Mouse (Mus musculus): ENCODE results near the gene Oprd1. TPM values are rescaled to one million over a fixed set of nuclear protein-coding genes. Genes with fewer than 3 reads are reported as not detected.

Oprd1 gene
- total and polyA plus RNA-seq, 3 experiments = 0.01 TPM; not detected in 2

DNA sequence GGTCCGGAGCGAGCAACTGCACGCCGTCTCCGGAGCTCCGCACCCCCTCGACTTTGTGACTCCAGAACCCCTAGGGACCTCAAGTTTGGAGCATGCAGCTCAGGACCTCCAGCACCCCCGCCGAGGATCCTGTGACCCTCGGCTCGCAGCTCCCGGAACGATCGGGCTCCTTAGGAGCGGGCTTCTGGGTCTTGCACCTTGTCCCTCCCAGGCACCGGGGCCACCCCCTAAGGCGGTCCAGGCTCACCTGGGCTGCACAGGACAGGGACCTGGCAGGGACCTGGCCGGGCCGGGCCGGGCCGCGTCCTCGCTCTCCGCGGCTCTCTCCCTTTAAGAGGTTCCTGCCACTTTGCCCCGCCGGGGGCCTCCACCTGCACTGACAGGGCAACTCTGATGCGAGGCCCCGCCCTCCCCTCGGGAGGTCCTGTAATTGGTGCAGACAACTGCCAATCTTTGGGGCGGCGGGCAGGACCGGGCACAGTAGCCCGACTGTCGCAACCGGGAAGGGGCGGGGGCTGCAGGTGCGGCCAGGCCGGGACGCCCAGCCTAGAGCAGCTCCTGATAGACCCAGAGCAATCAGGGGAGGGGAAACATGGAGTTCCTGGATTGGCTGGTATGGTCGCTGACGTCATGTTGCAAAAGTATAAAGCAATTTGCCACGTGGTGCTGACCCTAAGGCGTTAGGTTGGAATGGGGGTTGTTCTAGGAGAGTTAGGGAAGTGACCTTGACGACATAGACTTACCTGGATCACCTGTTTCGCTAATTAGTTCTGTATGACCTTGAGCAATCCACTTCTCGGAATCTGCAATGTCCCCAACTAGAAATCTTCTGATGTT lies 69.1 kb downstream of the Oprd1 start, which contains the start of gene Epb41 (continued):
- TF ChIP-seq ZKSCAN1 (IDR thresholded peaks at IDR 0.05; ENCODE audit: low read depth, low read length) (no peak), ELF1 (IDR thresholded peaks at IDR 0.05; ENCODE audit: low read depth, low read length) (peak; percentile 64), CHD2 (IDR thresholded peaks at IDR 0.05; ENCODE audit: low read length) (no peak; the same call in 1 of the 2 replicates), NELFE (IDR thresholded peaks at IDR 0.05; ENCODE audit: low read depth, low read length) (peak; percentile 64)

GRCm38 (mm10) chr4:132074077-132074932 lies 70.0 kb downstream of the Oprd1 start, which contains the start of gene Gm10300:
Gene Gm10300, plus strand, starts transcription at chr4:132074697.
- peaks cover 6 to 18% of the 10 kb centered on the region in 2 experiments for H3K36me3 ChIP-seq (ENCODE audit: control insufficient read depth in 1 of 2, insufficient read depth in 2 of 2, low read length in 2 of 2)
- peaks cover 40% of the 10 kb centered on the region for H3K79me2 ChIP-seq (ENCODE audit: control insufficient read depth, insufficient read depth, low read length, poor library complexity)
- peak within 1 kb of the TSS; percentile 83 to 94 for H3K4me3 ChIP-seq (ENCODE audit: control insufficient read depth in 1 of 2, insufficient read depth in 1 of 2, low read depth in 2 of 2, low read length in 2 of 2)
- H3K27ac ChIP-seq (ENCODE audit: control insufficient read depth, low read depth, low read length) = peak within 1 kb of the TSS; percentile 100
- peak; percentile 82 for DNase-seq (ENCODE audit: low read depth, low spot score)
- no peaks in the 10 kb centered on the region for H3K9me3 ChIP-seq (replicated peaks; ENCODE audit: insufficient read depth, low read length)
- H3K27me3 ChIP-seq (ENCODE audit: control insufficient read depth in 1 of 2, insufficient read depth in 2 of 2, low read length in 2 of 2) = no peaks in the 10 kb centered on the region
- H3K9ac ChIP-seq (ENCODE audit: control insufficient read depth, low read depth, low read length, poor library complexity, severe bottlenecking) = peak within 1 kb of the TSS; percentile 91
- TF ChIP-seq NRF1 (IDR thresholded peaks at IDR 0.05; ENCODE audit: insufficient read depth, low read depth, low read length, poor library complexity, severe bottlenecking) (peak; percentile 36; the same call in 1 of the 2 replicates), ZMIZ1 (IDR thresholded peaks at IDR 0.05; ENCODE audit: low read depth, low read length) (no peak), NELFE (IDR thresholded peaks at IDR 0.05; ENCODE audit: low read depth, low read length) (peak; percentile 54; the same call in 1 of the 2 replicates), POLR2A (IDR thresholded peaks at IDR 0.05; ENCODE audit: control insufficient read depth in 1 of 2, insufficient read depth in 1 of 2, low read depth in 1 of 2, low read length in 2 of 2, poor library complexity in 1 of 2) (no peak; a peak in 1 of 4 replicates), SIN3A (IDR thresholded peaks at IDR 0.05; ENCODE audit: low read length) (0 out of 2 replicates have a peak, but pooled peaks have one; percentile 37), MYC (IDR thresholded peaks at IDR 0.05; ENCODE audit: low read depth, low read length) (peak; percentile 19; the same call in 1 of the 2 replicates), MAX (IDR thresholded peaks at IDR 0.05; ENCODE audit: low read length) (peak; percentile 13; the same call in 1 of the 2 replicates), UBTF (IDR thresholded peaks at IDR 0.05; ENCODE audit: borderline replicate concordance, insufficient read depth, low read depth, low read length) (no peak), SMC3 (IDR thresholded peaks at IDR 0.05; ENCODE audit: low read depth, low read length) (0 out of 2 replicates have a peak, but pooled peaks have one; percentile 1), EP300 (IDR thresholded peaks at IDR 0.05; ENCODE audit: low read depth in 1 of 2, low read length in 2 of 2) (no peak), MXI1 (IDR thresholded peaks at IDR 0.05; ENCODE audit: low read depth, low read length) (no peak; the same call in 1 of the 2 replicates)
- H3K4me1 ChIP-seq (ENCODE audit: control insufficient read depth in 1 of 2, insufficient read depth in 2 of 2, low read length in 2 of 2) = peaks cover 9 to 24% of the 10 kb centered on the region in 2 experiments
